8 mouse cellular contexts compared by ENCODE assay signal in the genomic region with DNA sequence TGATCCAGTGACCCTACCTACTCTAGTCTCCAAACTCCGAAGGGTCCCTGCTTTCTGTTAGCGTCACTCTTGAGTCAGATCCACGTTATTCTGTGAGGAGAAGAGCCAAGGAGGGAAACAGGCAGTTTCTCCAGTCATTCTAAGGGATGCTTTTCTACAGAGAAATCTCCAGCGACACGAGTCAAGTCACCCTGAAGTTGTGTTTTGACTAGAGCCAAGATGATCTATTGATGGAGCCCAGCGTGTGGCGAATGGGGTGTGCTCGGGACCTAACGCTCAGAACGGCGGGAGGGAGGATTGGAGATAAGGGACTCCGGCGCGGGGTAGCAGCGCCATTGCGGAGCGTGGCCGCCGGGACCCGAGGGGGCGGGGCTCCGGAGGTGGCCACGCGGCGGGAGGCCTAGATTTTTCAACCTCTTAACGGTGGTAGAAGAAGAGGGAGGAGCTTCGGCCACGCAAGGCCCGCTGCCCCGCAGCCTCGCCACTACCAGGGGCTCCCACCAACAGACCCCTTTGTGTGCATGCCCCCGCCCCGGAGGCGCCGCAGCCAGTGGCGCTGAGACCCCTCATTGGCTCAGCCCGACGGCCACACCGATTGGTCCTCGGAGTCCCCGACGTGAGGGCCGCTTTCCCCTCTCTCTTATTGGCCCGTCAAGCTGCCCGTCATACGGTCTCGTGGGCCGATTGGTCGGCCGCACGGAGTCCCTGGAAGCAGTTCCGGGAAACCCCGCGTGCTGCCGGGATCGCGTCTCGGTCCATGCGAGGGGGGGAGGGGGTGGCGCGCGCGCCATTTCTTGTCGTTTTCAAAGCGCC. TPM values are rescaled to one million over a fixed set of nuclear protein-coding genes. Genes with fewer than 3 reads are reported as not detected.
A peak's percentile ranks its signal among the peaks of the same experiment; 100 is the strongest.
DNase-seq lines count a peak whose midpoint lies in the region; ATAC-seq lines count a peak whose summit lies in the region.

Gene Hnrnpr (plus strand): TSS at position 714 of the 813 bp plus-strand sequence.

- under 1% methylated on average over 61 of the region's 65 CpGs for WGBS in heart, embryonic 14.5 days
- WGBS in liver, embryonic 13.5 days (ENCODE audit: insufficient replicate concordance) = under 1% methylated on average over 65 of the region's 65 CpGs
- WGBS in stomach, embryonic 16.5 days = under 1% methylated on average over 64 of the region's 65 CpGs

- H3K9me3 ChIP-seq in heart, embryonic 14.5 days (ENCODE audit: control insufficient read depth, low read length) = no peaks in the 10 kb centered on the region
- no peaks in the 10 kb centered on the region for H3K9me3 ChIP-seq in liver, embryonic 13.5 days (replicated peaks)
- H3K9me3 ChIP-seq in stomach, embryonic 16.5 days (replicated peaks; ENCODE audit: control insufficient read depth, low read length) = no peaks in the 10 kb centered on the region

- peaks cover 8 to 33% of the 10 kb centered on the region in 2 experiments for H3K4me1 ChIP-seq in heart, embryonic 14.5 days (ENCODE audit: control insufficient read depth in 2 of 2, insufficient read depth in 2 of 2, low read length in 2 of 2)
- H3K4me1 ChIP-seq in liver, embryonic 13.5 days (replicated peaks) = peaks cover 33% of the 10 kb centered on the region
- peaks cover 26% of the 10 kb centered on the region for H3K4me1 ChIP-seq in stomach, embryonic 16.5 days (ENCODE audit: control insufficient read depth, insufficient read depth, low read length)

- no peaks in the 10 kb centered on the region for H3K27me3 ChIP-seq in heart, embryonic 14.5 days (ENCODE audit: control insufficient read depth, insufficient read depth, low read length)
- no peaks in the 10 kb centered on the region; the same call in 1 of the 2 replicates for H3K27me3 ChIP-seq in liver, embryonic 13.5 days
- no peaks in the 10 kb centered on the region for H3K27me3 ChIP-seq in stomach, embryonic 16.5 days (ENCODE audit: control insufficient read depth, insufficient read depth, low read length)

- peak within 1 kb of the TSS; percentile 99 for H3K9ac ChIP-seq in heart, embryonic 14.5 days (ENCODE audit: low read length)
- H3K9ac ChIP-seq in liver, embryonic 13.5 days = peak within 1 kb of the TSS; percentile 99
- H3K9ac ChIP-seq in stomach, embryonic 16.5 days (ENCODE audit: low read length) = peak within 1 kb of the TSS; percentile 100

- peak within 1 kb of the TSS; percentile 97 to 99 for H3K4me3 ChIP-seq in heart, embryonic 14.5 days (ENCODE audit: control insufficient read depth in 1 of 2, insufficient read depth in 1 of 2, low read depth in 1 of 2, low read length in 2 of 2)
- peak within 1 kb of the TSS; percentile 98 for H3K4me3 ChIP-seq in liver, embryonic 13.5 days (replicated peaks)
- H3K4me3 ChIP-seq in stomach, embryonic 16.5 days (replicated peaks; ENCODE audit: low read length) = peak within 1 kb of the TSS; percentile 99

- H3K4me2 ChIP-seq in heart, embryonic 14.5 days (ENCODE audit: low read length) = peak within 1 kb of the TSS; percentile 92
- H3K4me2 ChIP-seq in liver, embryonic 13.5 days = peak within 1 kb of the TSS; percentile 98
- peak within 1 kb of the TSS; percentile 85 for H3K4me2 ChIP-seq in stomach, embryonic 16.5 days (ENCODE audit: low read depth, low read length)

- no peaks in the 10 kb centered on the region for H3K36me3 ChIP-seq in heart, embryonic 14.5 days (ENCODE audit: control insufficient read depth, insufficient read depth, low read length)
- H3K36me3 ChIP-seq in liver, embryonic 13.5 days = peaks cover 2% of the 10 kb centered on the region; the same call in 1 of the 2 replicates
- no peaks in the 10 kb centered on the region for H3K36me3 ChIP-seq in stomach, embryonic 16.5 days (ENCODE audit: control insufficient read depth, insufficient read depth, low read length)

- ATAC-seq in CD4-positive, CD25-positive, alpha-beta regulatory T cell, adult 4 months = peak; percentile 97
- ATAC-seq in heart, embryonic 14.5 days (ENCODE audit: insufficient number of reproducible peaks, insufficient read depth, low FRiP score, low read depth) = peak; percentile 99
- ATAC-seq in liver, embryonic 13.5 days (ENCODE audit: low read depth) = peak; percentile 94
- peak; percentile 99 for ATAC-seq in stomach, embryonic 16.5 days (ENCODE audit: insufficient read depth, low FRiP score)

- peak within 1 kb of the TSS; percentile 94 to 97 for H3K27ac ChIP-seq in heart, embryonic 14.5 days (replicated peaks in 1 of 2; ENCODE audit: control insufficient read depth in 1 of 2, insufficient read depth in 1 of 2, low read depth in 2 of 2, low read length in 2 of 2)
- peak within 1 kb of the TSS; percentile 99 for H3K27ac ChIP-seq in liver, embryonic 13.5 days
- H3K27ac ChIP-seq in stomach, embryonic 16.5 days (ENCODE audit: low read length) = peak within 1 kb of the TSS; percentile 98

- DNase-seq in c-Kit-negative CD71-positive TER-119-positive erythroid progenitor cells, embryonic 14.5 days (ENCODE audit: low read depth, low spot score) = peak; percentile 96
- peak; percentile 89 for DNase-seq in fibroblast of lung, adult 2 months (ENCODE audit: low read depth)
- peak; percentile 100 for DNase-seq in kidney, postnatal 14 days
- DNase-seq in liver, embryonic 13.5 days = peak; percentile 96
- peak; percentile 100 for DNase-seq in neural tube, embryonic 10.5 days (ENCODE audit: extremely low spot score, low spot score)

RNA-seq across cellular contexts. Expression of gene Hnrnpr, which starts in this region (rescaled TPM):
- polyA plus RNA-seq in CD4-positive, CD25-positive, alpha-beta regulatory T cell, adult 4 months (2017; shearing (Covaris generic)) = 100 to 1,000 TPM in 1 of 2 experiments, 10 to 100 TPM in 1; 78.7 to 103 TPM
- 85.3 and 88.8 TPM in 2 replicates for polyA plus RNA-seq in heart, embryonic 14.5 days (2014; fragmentation: Nextera tagmentation; extraction: Ambion mirVana)
- polyA plus RNA-seq in liver, embryonic 13.5 days (2015; fragmentation: Nextera tagmentation; extraction: Ambion mirVana) = 68.5 and 73.1 TPM in 2 replicates
- 119 and 121 TPM in 2 replicates for polyA plus RNA-seq in stomach, embryonic 16.5 days (2015; fragmentation: Nextera tagmentation; extraction: Ambion mirVana)

Comparison
In these comparisons a context has a peak if more than half of its experiments do, and no peak if none do; other contexts are left out.
1. Peak in every context shown above with its lines: DNase-seq, ATAC-seq, H3K4me3 ChIP-seq and H3K27ac ChIP-seq.